In the genomic region with DNA sequence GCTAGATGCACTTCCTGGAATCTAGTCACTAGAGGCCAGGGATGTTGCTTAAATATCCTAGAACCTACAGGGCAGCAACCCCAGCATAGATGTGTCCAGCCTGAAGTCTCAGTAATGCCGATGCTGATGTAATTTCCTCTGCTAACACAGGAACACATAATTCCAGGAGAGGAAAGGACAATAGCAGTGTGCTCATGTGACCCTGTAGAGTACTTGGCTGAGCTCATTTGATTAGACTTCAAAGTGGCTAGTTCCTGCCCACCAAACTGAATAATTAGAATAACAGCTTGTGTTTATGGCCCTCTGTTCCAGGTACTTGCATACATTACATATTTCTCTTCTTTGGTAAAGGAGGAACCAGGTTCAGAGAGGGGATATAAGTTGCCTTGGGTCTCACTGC, we compare ENCODE assay signal across 19 mouse cellular contexts. TPM values are rescaled to one million over a fixed set of nuclear protein-coding genes. Genes with fewer than 3 reads are reported as not detected.
DNase-seq lines count a peak whose midpoint lies in the region; ATAC-seq and TF ChIP-seq lines count a peak whose summit lies in the region.
"Had no signal": no experiment of that assay in that cellular context is flagged by ENCODE, and none has a peak within 500 bp of the region (broad histone marks: within the 10 kb centered on the region; RNA-seq: fewer than 3 reads in every experiment).

No protein-coding gene starts in this region.

- H3K4me3 ChIP-seq in heart, embryonic 11.5 days (ENCODE audit: low read depth, low read length), result no peak overlapping the region
- H3K4me3 ChIP-seq in kidney, postnatal 0 days (replicated peaks; ENCODE audit: low read depth, low read length), result no peak overlapping the region
- H3K4me3 ChIP-seq in megakaryocyte, embryonic 14.5 days (replicated peaks), result peak overlapping the region; percentile 56
- H3K4me3 ChIP-seq in left cerebral cortex, adult 2 months, result no peak overlapping the region
- H3K4me3 ChIP-seq: embryonic facial prominence, embryonic 12.5 days; forebrain, embryonic 15.5 days; hindbrain, embryonic 15.5 days had no signal

- no peak overlapping the region for H3K27ac ChIP-seq in heart, embryonic 11.5 days (ENCODE audit: low read depth, low read length)
- no peak overlapping the region for H3K27ac ChIP-seq in kidney, postnatal 0 days
- no peak overlapping the region for H3K27ac ChIP-seq in left cerebral cortex, adult 2 months
- H3K27ac ChIP-seq: embryonic facial prominence, embryonic 12.5 days; forebrain, embryonic 15.5 days; hindbrain, embryonic 15.5 days had no signal

- no peak overlapping the region for H3K9ac ChIP-seq in heart, embryonic 11.5 days (ENCODE audit: low read depth, low read length)
- no peak overlapping the region for H3K9ac ChIP-seq in kidney, postnatal 0 days (ENCODE audit: low read depth, low read length)
- H3K9ac ChIP-seq: embryonic facial prominence, embryonic 12.5 days; forebrain, embryonic 15.5 days; hindbrain, embryonic 15.5 days had no signal

- no peak for ATAC-seq in heart, embryonic 11.5 days (replicated peaks; ENCODE audit: insufficient number of reproducible peaks, low FRiP score, low TSS enrichment)
- no peak for ATAC-seq in kidney, postnatal 0 days (replicated peaks; ENCODE audit: low FRiP score, low read depth)
- no peak for ATAC-seq in megakaryocyte, adult 5-6 weeks (ENCODE audit: poor library complexity, severe bottlenecking)
- ATAC-seq: forebrain, embryonic 15.5 days; intestine, embryonic 16.5 days had no signal

- peaks cover 3% of the 10 kb centered on the region; the same call in 1 of the 2 replicates for H3K4me1 ChIP-seq in heart, embryonic 11.5 days (ENCODE audit: control insufficient read depth, insufficient read depth, low read length)
- no peaks in the 10 kb centered on the region for H3K4me1 ChIP-seq in kidney, postnatal 0 days (replicated peaks; ENCODE audit: insufficient read depth, low read length)
- H3K4me1 ChIP-seq in megakaryocyte, embryonic 14.5 days, result peaks cover 31% of the 10 kb centered on the region
- H3K4me1 ChIP-seq: embryonic facial prominence, embryonic 12.5 days had no signal

- H3K27me3 ChIP-seq in heart, embryonic 11.5 days (ENCODE audit: control insufficient read depth, insufficient read depth, low read length), result 0 out of 2 replicates have a peak, but pooled peaks cover 1% of the 10 kb centered on the region
- no peaks in the 10 kb centered on the region for H3K27me3 ChIP-seq in kidney, postnatal 0 days (ENCODE audit: insufficient read depth, low read length)
- H3K27me3 ChIP-seq in megakaryocyte, embryonic 14.5 days (replicated peaks), result peaks cover 3% of the 10 kb centered on the region
- H3K27me3 ChIP-seq: CH12.LX; embryonic facial prominence, embryonic 12.5 days; forebrain, embryonic 15.5 days; hindbrain, embryonic 15.5 days had no signal

- 38% methylated on average over 1 of the region's 1 CpGs for WGBS in heart, embryonic 11.5 days (ENCODE audit: insufficient replicate concordance)
- 52% methylated on average over 1 of the region's 1 CpGs for WGBS in kidney, postnatal 0 days

- TF ChIP-seq CTCF in kidney, postnatal 0 days (IDR thresholded peaks at IDR 0.05; ENCODE audit: low read depth), result no peak
- no peak for TF ChIP-seq CTCF in left cerebral cortex, adult 2 months (IDR thresholded peaks at IDR 0.05)

- no peak overlapping the region for H3K4me2 ChIP-seq in heart, embryonic 11.5 days
- H3K4me2 ChIP-seq in kidney, postnatal 0 days (ENCODE audit: low read length), result no peak overlapping the region
- H3K4me2 ChIP-seq: embryonic facial prominence, embryonic 12.5 days; forebrain, embryonic 15.5 days; hindbrain, embryonic 15.5 days had no signal

- H3K36me3 ChIP-seq in heart, embryonic 11.5 days (ENCODE audit: control insufficient read depth, insufficient read depth, low read length), result no peaks in the 10 kb centered on the region
- H3K36me3 ChIP-seq in kidney, postnatal 0 days (ENCODE audit: insufficient read depth, low read length), result no peaks in the 10 kb centered on the region
- peaks cover 31% of the 10 kb centered on the region for H3K36me3 ChIP-seq in megakaryocyte, embryonic 14.5 days (replicated peaks; ENCODE audit: low read length)
- H3K36me3 ChIP-seq: embryonic facial prominence, embryonic 12.5 days; forebrain, embryonic 15.5 days; hindbrain, embryonic 15.5 days had no signal

- peak; percentile 45 for DNase-seq in heart, adult 8-10 months (ENCODE audit: low spot score)
- DNase-seq in kidney, postnatal 0 days (ENCODE audit: low spot score), result peak; percentile 7
- DNase-seq in kidney, adult 18-20 months, result no peak
- DNase-seq in left cerebral cortex, adult 2 months (ENCODE audit: extremely low spot score in 1 of 2, low spot score in 2 of 2), result no peak
- DNase-seq: adrenal gland, adult 8-10 months; adrenal gland, postnatal 36 days; cerebellum, adult 11-12 months; cerebellum, adult 9-10 months; cerebellum, postnatal 25 days; gastrocnemius, postnatal 36 days; heart, postnatal 14 days had no signal

- no peaks in the 10 kb centered on the region for H3K9me3 ChIP-seq in heart, embryonic 11.5 days (replicated peaks; ENCODE audit: control insufficient read depth, low read length)
- no peaks in the 10 kb centered on the region for H3K9me3 ChIP-seq in kidney, postnatal 0 days (replicated peaks; ENCODE audit: low read length)
- no peaks in the 10 kb centered on the region for H3K9me3 ChIP-seq in megakaryocyte, embryonic 14.5 days
- H3K9me3 ChIP-seq: embryonic facial prominence, embryonic 12.5 days; forebrain, embryonic 15.5 days; hindbrain, embryonic 15.5 days had no signal

- intact Hi-C loops in left cerebral cortex, adult 2 months (cut with DNase I), result no loop called here

RNA-seq across cellular contexts. Expression of a gene that starts 4.6 kb away (rescaled TPM):
- total RNA-seq in heart, adult 8-10 months (2022), result 100 to 1,000 TPM; 107 to 153 (median 139) TPM
- 135 and 137 TPM in 2 replicates for polyA plus RNA-seq in heart, embryonic 11.5 days (2014; fragmentation: Nextera tagmentation; extraction: Ambion mirVana)
- polyA plus RNA-seq in kidney, postnatal 0 days (2015; fragmentation: Nextera tagmentation; extraction: Ambion mirVana), result 93.3 and 98.5 TPM in 2 replicates
- 11.4 and 40.0 TPM in 2 replicates for polyA plus RNA-seq in megakaryocyte, embryonic 14.5 days (2012; ENCODE audit: insufficient read depth, low replicate concordance)
- 0.21 TPM in 1 of 2 replicates, not detected in the other for total RNA-seq in megakaryocyte, adult 5-6 weeks (2015)
- total RNA-seq in megakaryocyte, adult 5-6 weeks (2017), result 1.4 TPM in 1 of 2 replicates, not detected in the other
- total RNA-seq in left cerebral cortex, adult 2 months (2021), result 10 to 100 TPM; 89.4 to 94.0 TPM
- total RNA-seq: CH12.LX had no signal

Comparison
In these comparisons a context has a peak if more than half of its experiments do, and no peak if none do; other contexts are left out.
1. DNase-seq: peak in heart, adult 8-10 months (single experiment) and kidney, postnatal 0 days (single experiment); none in kidney, adult 18-20 months (single experiment) and left cerebral cortex, adult 2 months (0 of 2).
2. RNA of a gene that starts 4.6 kb away (total RNA-seq): 107 to 153 TPM in heart, adult 8-10 months and 89.4 to 94.0 TPM in left cerebral cortex, adult 2 months; 0.21 to 1.4 TPM in megakaryocyte, adult 5-6 weeks; every median in the first group is over 10 times any median in the second.